Mouse (Mus musculus) spleen, embryonic (tissue): ENCODE results near the gene Tmco5b.

Experiments used
- CTCF ChIA-PET: fragments of 350-600 bp; sonication (Branson Sonifier 250); formaldehyde crosslinking; loops from one replicate; lab custom pipeline; 2022; lab: Charles Lee

Gene Tmco5b

DNA sequence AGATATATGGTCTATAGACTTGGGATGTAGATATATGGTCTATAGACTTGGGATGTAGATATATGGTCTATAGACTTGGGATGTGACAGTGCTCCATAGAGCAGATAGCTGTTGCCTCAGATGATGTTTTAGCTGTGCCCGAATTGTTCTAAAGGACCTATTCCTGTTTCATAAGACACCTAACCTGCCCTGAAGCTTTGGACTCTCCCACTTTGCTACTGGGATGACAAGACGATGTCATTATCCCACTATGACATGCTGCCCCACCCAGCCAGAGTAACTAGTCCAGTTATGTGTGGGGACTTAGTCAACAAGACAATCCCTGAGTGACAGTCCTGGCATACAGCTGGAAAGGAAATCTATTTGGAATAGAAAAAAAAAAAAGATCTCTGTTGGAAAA, at the start of gene Tmco5b:
Tmco5b (plus strand) TSS at position 301 of the 400 bp plus-strand sequence.
- CTCF ChIA-PET: no interaction called here

GRCm38 (mm10) chr2:113236993-113237392, 48.5 kb upstream of the Tmco5b start:
- CTCF ChIA-PET: no interaction called here

DNA sequence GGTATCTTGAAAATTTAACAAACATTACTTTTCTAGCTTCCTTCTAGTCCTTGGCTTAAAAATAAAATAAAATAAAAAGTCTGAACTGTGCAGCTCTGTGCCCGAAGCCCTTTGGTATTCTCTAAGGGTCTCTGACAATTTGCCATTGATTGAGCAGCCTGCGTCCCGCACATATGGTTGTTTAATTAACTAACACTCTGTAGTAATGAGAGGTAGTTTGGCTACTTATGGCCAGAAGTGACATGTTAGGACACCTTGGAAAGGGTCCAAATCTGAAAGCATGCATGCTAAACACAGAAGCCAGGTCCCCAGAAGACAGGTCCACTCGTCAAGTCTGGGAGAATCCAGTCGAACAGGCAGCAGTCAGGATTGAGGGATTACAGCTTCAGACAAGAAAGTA, 46.7 kb upstream of the Tmco5b start:
- CTCF ChIA-PET: no interaction called here

GRCm38 (mm10) chr2:113302349-113303239, 17.1 kb downstream of the Tmco5b start:
- CTCF ChIA-PET: no interaction called here

DNA sequence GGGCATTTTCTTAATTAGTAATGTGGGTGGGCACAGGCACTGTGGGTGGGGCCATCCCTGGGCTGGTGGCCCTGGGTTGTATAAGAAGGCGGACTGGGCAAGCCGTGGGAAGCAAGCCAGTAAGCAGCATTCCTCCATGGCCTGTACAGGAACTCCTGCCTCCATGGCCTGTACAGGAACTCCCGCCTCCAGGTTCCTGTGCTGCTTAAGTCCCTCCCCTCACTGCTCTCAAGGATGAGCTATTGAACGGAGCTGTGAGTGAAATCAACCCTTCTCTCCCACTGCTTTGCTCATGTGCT, 17.7 kb downstream of the Tmco5b start:
- CTCF ChIA-PET: no interaction called here

GRCm38 (mm10) chr2:113305339-113305738, 19.8 kb downstream of the Tmco5b start:
- CTCF ChIA-PET: no interaction called here

GRCm38 (mm10) chr2:113311211-113311610, 25.7 kb downstream of the Tmco5b start:
- CTCF ChIA-PET: no interaction called here

DNA sequence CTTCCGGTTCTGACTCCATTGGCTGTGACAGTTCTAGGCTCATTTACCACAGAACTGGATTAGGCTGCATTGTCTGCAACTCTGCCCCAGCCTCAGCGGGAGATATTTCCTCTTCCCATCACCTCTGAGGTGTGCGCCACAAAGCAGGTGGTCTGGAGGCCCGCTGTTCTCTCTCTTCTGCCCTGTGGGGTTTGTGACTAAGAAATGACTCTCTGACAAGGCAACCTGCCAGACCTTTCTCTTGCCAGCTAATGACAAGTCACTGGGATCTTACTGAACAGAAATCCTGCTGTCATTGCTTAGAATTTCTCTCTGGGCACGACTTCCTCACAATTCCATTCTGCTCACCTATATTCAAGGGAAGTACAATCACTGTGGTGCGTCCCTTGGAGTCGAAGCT, 37.5 kb downstream of the Tmco5b start:
- CTCF ChIA-PET: no interaction called here

- CTCF ChIA-PET: no interaction called here
Observed at GRCm38 (mm10) chr2:113333799-113334541, 48.4 kb downstream of the Tmco5b start.

DNA sequence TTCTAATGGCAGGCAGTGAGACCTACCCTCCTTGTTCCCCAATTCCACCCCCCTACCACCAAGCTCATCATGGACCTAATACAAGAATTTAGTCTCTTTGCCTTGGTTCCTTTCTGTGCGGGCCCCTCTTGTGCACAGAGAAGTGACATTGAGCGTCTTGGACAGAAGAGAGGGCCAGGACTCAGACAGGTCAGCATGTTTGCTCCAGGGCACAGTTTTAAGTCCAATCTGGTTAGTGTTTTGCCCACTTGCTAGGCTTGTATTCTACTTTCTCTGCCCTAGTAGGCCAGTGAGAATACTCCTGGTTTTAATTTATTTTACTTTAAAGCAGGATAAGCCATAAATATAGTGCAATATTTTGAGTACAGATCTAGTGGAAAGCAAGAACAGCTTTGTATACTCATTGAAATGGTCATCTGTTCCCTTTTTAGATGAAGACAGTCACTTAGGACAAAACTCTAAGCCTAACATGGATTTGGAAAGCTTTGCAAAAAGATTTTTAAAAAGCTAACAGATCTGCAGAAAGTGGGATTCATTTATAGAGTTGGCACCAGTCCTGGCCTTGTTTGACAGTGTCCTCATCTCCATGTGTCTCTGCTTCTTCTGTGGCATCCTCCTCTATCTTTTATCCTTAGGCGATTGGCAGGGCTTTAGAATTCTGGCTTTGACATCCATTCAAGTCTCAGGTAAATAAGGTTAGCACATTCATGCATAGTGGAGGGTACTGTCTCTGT, 50.2 kb downstream of the Tmco5b start:
- CTCF ChIA-PET: interaction anchor here (0.7 kb wide), 1 partner anchor 9 kb away, joined by 7 read pairs; no protein-coding TSS in a partner anchor

DNA sequence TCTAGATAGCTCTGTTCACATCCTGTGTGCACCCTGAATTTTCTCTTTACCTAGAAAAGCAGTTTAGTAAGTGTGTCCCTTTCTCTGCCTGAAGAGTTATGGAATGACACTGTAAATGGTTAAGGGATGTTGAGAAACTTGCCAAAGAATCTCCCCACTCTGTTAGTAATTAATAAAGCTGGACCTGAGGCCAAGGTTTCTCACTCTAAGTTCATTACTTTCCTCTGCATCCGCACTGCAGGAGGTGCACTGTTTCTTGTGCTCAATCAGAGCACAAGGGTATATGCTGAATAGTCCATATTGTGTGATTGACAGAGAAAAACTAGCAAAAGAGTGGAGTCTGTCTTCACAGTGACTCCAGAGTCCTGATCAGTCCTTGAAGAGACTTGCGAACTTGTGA, 59.0 kb downstream of the Tmco5b start:
- CTCF ChIA-PET: no interaction called here
